Mouse (Mus musculus) splenic B cell, adult 2 months (primary cell): ENCODE results near the gene Ceacam16.

Experiments used
- DNase-seq: peaks from one replicate; pipeline ENCODE4 v3.0.0-alpha.2; 2011; ENCODE audit warnings: low read depth, low spot score
- H3K27me3 ChIP-seq: 2 replicates; pipeline ENCODE4 v1.6.1; 2012; ENCODE audit warnings: mild to moderate bottlenecking, low read length, moderate library complexity, mixed read lengths; ENCODE audit not compliant: control insufficient read depth, poor library complexity, insufficient read depth, severe bottlenecking
- H3K36me3 ChIP-seq: 2 replicates; pipeline ENCODE4 v1.6.1; 2012; ENCODE audit warnings: mild to moderate bottlenecking, low read length, moderate library complexity, mixed read lengths; ENCODE audit not compliant: control insufficient read depth, poor library complexity, insufficient read depth, severe bottlenecking

The Ceacam16 gene

DNA sequence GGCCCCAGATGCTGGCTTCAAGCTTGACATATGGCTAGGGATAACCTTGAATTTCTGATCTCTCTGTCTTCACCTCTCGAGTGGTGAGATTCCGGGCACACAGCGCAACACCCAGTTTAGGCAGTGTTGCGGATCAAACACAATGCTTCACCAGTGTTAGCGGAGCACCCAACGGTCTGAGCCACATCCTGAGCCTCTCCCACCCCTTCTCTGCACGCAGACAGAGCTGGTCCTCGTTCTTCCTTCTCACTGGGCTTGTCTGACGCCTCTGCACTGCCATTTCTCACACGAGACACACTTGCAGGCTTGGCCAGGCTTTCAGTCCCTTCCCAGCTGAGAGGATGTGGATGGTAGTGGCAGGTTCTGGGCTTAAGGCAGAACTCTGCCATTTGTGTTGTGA lies 1.4 kb downstream of the Ceacam16 start:
- DNase-seq, result no peak
- no peaks in the 10 kb centered on the region for H3K36me3 ChIP-seq
- H3K27me3 ChIP-seq, result no peaks in the 10 kb centered on the region

DNA sequence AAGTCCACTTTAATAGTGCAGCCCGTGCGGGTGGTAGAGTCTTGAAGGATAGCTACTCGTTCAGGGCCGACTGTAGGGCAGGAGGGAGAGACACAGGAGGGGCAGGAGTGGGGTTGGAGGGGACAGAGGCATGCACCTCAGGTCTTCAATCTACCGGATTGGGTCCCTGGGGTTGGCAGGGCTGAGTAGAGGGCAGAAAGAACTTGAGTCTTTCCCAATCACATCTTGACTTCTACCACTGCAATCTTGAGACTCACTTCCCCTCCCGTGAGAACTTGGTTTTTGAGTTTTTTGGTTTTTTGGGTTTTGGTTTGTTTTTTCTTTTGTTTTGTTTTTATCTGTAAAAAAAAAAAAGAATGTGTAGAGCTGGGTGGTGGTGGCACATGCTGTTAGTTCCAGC lies 4.8 kb downstream of the Ceacam16 start:
- DNase-seq, result no peak
- no peaks in the 10 kb centered on the region for H3K36me3 ChIP-seq
- no peaks in the 10 kb centered on the region for H3K27me3 ChIP-seq

DNA sequence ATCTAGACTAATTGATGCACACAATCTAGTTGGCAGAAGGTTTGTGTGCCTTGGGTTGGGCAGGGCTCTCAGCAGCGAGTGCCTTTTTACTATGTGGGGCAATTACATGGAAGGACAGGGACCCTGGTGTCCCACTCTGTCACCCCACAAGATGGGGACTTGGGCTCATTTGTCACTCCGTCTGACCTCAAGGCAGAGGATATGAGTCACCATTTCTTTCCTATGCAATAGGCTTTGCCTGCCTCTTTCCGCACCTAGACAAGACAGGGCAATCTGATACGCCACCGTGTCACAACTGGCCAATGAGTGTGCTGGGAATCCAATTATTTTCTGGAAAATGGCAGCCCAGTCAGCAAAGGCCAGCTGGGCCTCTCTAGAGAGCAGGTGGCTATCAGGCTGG lies 5.4 kb downstream of the Ceacam16 start:
- Histone ChIP-seq H3K36me3 (no peaks in the 10 kb centered on the region), H3K27me3 (no peaks in the 10 kb centered on the region)
- DNase-seq, result no peak

DNA sequence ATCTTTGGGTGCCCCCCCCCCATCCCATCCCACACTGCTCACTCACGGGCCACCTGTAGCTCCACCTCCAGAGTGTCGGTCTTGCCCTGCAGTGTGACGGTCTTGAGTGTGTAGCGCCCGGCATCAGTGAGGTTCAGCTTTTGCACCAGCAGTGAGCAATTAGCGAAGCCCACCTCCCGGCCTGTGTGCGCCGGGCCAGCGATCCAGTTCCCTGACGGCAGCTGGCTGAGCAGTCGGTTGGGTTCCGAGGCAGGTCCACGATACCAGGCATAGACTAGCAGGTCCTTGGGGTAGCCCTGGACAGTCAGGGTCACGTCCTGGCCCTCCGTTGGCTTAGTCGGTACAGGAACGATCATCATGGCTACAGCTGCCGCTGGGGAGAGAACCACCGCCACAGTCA lies 7.6 kb downstream of the Ceacam16 start:
- Histone ChIP-seq H3K27me3 (no peaks in the 10 kb centered on the region), H3K36me3 (no peaks in the 10 kb centered on the region)
- no peak for DNase-seq

DNA sequence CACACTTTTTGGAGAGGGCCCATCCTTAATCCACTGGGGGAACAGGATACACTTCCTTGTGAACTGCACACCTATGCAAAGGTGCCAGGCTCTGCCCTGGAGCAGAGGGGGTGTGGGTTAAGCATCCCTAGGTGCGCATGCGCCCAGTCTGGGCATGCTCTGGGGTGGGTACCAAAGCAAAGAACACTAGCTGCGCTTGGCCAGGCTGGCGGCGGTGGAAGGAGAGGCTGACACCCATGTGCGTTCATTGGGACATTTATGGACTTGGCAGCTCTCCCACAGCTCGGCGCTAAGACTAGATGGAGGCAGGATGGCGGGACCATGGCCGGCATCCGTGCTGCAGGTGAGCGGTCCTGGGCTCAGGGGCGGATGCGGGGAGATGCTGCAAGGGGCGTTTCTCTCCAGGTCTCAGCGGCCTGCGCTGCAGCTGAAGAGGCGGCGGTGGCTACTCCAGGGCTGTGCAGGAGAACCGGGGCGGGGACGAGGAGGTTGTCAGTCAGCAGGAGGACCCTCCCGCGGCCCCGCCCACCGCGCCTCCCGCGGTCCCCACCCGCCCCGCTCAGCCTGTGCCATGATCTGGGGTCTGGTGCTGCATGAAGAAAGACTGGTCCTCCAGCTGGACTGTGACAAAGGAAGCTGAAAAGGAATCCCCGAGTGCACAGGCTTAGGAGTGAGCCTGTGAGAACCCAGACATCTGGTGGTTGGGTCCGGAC lies 9.1 kb downstream of the Ceacam16 start, which contains the start of gene Gm19345:
Gene Gm19345 (plus strand): TSS at position 146 of the 713 bp plus-strand sequence.
- no peaks in the 10 kb centered on the region for H3K27me3 ChIP-seq
- DNase-seq, result no peak
- no peaks in the 10 kb centered on the region for H3K36me3 ChIP-seq

DNA sequence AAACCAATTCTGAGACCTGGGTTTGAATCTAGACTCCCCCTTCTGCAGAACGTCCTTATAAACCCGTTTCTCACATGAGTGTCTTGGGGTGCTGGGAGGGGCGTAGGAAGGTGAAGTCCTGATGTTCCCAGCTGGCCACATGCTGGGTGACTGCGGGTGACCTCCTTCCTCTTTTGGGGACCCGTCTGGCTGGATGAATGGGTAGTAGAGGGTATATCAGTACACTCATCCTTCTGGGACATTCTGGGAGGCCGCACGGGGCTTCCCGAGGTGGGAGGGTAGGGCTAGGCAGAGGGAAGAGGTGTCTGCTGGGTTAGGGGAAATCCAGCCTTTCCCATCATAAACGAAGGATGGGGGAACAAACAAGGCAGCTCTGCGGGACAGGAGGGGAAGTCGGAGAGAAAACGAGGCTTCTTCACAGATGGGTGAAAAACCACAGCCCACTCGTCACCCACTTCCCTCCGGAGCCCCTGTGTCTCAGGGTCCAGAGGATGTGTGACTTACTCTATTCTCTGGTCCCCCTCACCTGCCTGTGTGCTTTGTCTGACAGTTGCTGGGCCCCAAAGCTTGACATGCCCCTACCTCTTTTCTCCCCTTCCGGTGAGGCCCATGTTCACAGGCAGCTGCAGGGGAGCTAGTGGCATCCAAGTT lies 16.5 kb downstream of the Ceacam16 start:
- peak; percentile 77 for DNase-seq
- H3K36me3 ChIP-seq, result no peaks in the 10 kb centered on the region
- no peaks in the 10 kb centered on the region for H3K27me3 ChIP-seq

DNA sequence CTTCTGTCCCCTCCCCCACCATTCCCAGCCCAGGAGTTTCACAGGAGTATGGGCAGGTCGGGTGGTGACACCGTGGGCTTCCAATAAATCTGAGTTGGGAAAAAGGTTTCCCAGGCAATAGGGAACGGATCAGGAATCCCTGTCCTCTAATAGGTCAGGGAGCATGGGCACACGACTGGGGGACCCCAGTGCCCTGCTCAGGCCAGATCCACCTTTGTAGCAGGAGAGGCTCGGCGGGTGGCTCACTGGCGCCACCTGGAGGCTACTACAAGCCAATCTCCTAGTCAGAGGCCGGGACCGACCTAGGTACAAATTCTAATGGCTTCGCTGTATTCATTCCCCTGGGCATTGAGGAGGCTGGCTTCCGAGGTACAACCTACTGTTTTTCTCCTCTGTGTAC lies 17.5 kb downstream of the Ceacam16 start:
- DNase-seq, result peak; percentile 84
- H3K36me3 ChIP-seq, result no peaks in the 10 kb centered on the region
- no peaks in the 10 kb centered on the region for H3K27me3 ChIP-seq

DNA sequence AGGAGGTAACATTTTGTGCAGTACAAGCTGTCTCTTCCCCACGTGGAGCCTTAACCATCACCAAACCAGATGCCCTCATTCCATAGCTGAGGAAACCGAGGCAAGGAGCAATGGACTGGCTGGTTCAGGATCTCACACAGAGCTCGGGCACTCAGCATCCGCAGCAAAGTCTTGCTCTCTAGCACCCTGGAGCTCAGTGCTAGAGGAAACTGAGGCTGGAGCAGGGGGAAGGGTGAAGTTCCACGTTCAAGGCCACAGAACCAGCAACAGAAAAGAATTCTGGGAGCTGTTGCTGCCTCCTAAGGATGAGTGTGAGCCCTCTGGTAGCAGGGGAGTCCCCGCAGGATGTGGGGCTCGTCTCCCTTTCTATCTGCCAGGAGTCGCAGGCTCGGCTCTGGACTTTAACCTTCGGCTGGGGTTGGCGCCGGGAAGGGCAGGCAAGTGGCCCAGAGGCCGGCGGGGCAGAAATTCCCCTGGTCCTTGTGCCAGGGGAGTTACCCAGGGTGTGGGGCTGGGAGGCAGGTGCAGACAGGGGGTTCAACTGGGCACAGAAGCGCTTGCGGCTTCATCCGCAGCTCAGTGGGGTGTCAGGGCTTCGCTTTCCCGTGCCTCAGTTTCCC lies 18.1 kb downstream of the Ceacam16 start:
- H3K27me3 ChIP-seq, result no peaks in the 10 kb centered on the region
- H3K36me3 ChIP-seq, result no peaks in the 10 kb centered on the region
- DNase-seq, result no peak

DNA sequence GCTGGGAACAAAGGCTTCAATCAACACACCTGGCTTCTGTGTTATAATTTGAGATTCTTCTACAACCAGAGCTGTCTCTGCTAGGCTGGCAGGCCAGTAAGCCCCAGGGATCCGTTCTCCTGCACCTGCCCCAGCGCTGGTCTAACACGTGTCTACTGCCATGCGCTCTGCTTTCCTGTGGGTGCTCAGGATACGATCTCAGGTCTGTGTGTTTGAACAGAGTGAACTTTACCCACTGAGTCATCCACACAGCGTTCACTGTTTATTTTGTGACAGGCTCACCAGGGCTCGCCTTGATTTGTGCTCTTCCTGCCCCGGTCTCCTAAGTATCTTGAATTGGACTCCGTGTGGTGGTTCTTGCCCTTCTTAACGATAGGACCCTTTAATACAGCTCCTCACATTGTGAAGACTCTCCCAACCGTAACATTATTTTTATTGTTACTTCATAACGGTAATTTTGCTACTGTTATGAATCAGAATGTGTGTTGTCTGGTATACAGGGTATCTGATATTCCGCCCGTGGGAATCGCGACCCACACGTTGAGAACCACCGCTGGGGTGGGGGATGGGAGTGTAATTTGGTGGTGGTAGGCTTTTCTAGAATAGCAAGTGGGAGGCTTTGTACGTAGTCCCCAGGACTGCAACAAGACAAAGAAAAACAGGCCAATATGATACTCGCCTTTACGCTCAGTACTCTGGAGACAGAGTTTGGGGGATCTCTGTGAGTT lies 19.2 kb downstream of the Ceacam16 start:
- no peaks in the 10 kb centered on the region for H3K27me3 ChIP-seq
- H3K36me3 ChIP-seq, result no peaks in the 10 kb centered on the region
- no peak for DNase-seq

DNA sequence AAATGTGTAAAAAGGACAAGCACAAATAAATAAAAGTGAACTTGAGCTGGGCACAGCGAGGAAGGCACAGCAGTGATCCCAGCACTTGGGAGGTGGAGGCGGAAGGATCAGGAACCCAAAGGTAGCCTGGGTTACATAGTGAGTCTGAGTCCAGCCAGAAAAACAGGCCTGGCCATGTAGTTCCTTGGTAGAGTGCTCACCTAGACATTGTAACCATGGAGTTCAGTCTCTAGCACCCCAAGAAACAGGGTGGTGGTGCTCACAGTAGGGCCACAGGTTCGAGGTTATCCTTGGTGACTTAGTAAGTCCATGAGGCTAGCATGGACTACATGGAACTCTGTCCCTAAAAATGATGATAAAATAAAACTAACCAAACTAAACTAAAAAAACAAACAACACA lies 20.2 kb downstream of the Ceacam16 start:
- Histone ChIP-seq H3K27me3 (no peaks in the 10 kb centered on the region), H3K36me3 (no peaks in the 10 kb centered on the region)
- DNase-seq, result no peak

DNA sequence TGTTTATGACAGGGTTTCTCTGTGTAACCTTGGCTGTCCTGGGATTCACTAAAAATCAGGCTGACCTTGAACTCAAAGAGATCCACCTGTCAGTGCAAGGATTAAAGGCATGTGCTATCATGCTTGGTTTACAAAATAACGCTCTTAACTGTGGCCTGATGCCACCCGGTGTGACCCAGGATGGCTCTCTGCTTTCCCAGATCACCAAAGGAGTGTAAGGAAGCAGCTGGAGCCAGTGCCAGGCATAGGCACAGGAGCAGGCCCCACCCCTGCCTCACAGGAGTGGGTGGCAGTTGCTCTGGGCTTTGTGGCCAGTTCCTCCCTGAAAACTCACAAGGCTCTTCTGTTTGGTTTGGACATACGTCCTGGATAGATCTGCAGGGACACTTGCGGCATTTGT lies 20.7 kb downstream of the Ceacam16 start:
- H3K27me3 ChIP-seq, result no peaks in the 10 kb centered on the region
- DNase-seq, result no peak
- H3K36me3 ChIP-seq, result no peaks in the 10 kb centered on the region

DNA sequence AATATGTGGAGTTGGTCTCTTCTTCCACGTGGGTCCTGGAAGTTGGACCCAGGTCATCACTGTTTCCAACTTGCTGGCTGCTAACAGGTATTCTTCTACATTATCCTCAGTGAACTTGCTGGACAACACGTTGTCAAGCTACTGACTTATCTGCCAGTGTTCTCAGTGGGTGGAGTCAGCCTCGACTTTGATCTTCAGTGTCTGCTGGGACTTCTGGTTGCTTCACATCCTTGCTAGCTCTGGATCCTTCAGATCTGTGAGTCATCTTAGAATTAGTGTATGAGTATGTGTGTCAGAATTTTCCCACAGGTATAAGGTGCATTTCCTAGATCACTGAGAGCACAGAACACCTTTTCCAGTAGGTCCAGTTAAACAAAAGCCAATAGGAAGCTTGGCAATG lies 24.3 kb downstream of the Ceacam16 start:
- H3K36me3 ChIP-seq, result no peaks in the 10 kb centered on the region
- no peak for DNase-seq
- no peaks in the 10 kb centered on the region for H3K27me3 ChIP-seq

DNA sequence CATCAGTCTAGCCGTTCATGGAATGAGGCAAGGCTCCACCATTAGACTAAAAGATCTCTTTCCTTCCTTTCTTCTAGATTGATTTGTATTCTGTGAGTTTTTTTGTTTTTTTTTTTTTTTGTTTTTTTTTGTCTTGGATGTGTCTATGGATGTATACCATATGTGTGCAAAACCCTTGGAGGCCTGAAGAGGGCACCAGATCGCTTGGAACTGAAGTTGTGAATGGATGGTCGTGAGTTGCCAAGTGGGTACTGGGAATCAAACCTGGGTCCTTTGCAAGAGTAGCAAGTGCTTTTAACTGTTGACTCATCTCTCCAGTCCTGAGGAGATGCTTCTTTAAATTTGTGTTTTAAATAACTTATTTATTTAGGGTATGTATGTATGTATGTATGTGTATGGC lies 27.0 kb downstream of the Ceacam16 start:
- no peak for DNase-seq
- H3K36me3 ChIP-seq, result no peaks in the 10 kb centered on the region
- no peaks in the 10 kb centered on the region for H3K27me3 ChIP-seq

DNA sequence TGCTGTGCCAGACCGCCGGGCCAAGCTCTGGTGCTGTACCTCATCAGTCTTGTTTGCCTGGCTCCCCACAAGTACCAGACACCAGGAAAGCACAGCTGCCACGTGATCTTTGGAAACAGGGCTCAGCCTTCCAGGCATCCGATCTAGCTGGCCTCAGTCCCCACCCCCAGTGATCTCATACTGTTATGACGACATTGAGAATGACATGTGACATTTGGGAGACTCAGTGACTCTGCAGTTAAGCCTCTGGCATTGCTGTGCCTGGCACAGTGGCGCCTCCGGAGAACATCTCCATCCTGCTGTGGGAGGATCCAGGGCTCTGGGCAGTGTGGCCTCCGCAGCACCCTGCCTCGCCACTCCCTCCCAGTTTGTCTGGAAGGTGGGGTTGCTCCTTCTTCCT lies 29.3 kb downstream of the Ceacam16 start:
- no peaks in the 10 kb centered on the region for H3K36me3 ChIP-seq
- no peak for DNase-seq
- no peaks in the 10 kb centered on the region for H3K27me3 ChIP-seq

DNA sequence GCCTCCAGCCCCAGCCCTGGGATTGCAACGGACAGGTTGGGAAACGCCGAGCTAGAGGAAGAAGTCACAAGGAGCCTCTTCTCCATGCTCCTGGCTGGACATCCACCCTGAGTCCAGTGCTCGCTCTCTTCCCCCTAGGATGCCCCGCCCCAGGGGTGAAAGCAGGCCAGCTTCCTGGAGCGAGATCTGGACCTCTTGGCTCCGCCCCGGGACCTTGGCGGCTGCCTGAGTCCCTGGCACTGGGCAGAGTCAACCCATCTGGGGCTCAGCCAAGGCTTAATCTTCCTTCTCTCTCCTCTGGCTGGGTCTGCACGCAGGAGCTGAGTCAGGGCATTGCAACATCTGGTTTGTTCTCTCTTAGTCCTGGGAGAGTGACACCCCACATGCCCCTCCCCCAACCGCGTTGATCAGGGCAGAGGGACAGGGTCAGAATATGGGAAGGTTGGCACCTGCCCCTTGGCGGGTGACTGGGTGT lies 30.4 kb downstream of the Ceacam16 start:
- DNase-seq, result no peak
- no peaks in the 10 kb centered on the region for H3K27me3 ChIP-seq
- H3K36me3 ChIP-seq, result no peaks in the 10 kb centered on the region
